Mouse (Mus musculus) limb, embryonic 15.5 days (tissue): ENCODE measurements at regions not wholly inside any gene's neighbourhood (a gene's known extent, or its start where the extent isn't known, plus 50 kb on each side); places are given as distances from the start of the nearest gene placed in this dataset.

Source experiments
- ATAC-seq: fragments of 200-750 bp; cut with Nextera tagmentation; 2 replicates; pipeline ENCODE4 v1.8.0; 2017; ENCODE audit warnings: low read depth, moderate TSS enrichment; ENCODE audit not compliant: insufficient number of reproducible peaks, low FRiP score, low TSS enrichment
- H3K27ac ChIP-seq: fragments of 300-500 bp; sonication (generic); 2 replicates; pipeline ENCODE4 v1.5.1; 2015; ENCODE audit warnings: moderate library complexity, mild to moderate bottlenecking, inconsistent platforms
- H3K27me3 ChIP-seq: fragments of 300-500 bp; sonication (generic); 2 replicates; pipeline ENCODE4 v1.6.1; 2015; ENCODE audit warnings: inconsistent platforms
- H3K36me3 ChIP-seq: fragments of 300-500 bp; sonication (generic); 2 replicates; pipeline ENCODE4 v1.6.1; 2015; ENCODE audit warnings: inconsistent platforms
- H3K4me1 ChIP-seq: fragments of 300-500 bp; sonication (generic); 2 replicates; pipeline ENCODE4 v1.6.1; 2015; ENCODE audit warnings: inconsistent platforms
- H3K4me2 ChIP-seq: fragments of 300-500 bp; sonication (generic); 2 replicates; pipeline ENCODE4 v1.6.1; 2015; ENCODE audit warnings: mild to moderate bottlenecking, inconsistent platforms
- H3K4me3 ChIP-seq: fragments of 300-500 bp; sonication (generic); 2 replicates; pipeline ENCODE4 v1.5.1; 2015; ENCODE audit warnings: mild to moderate bottlenecking, inconsistent platforms
- H3K9ac ChIP-seq: fragments of 300-500 bp; sonication (generic); 2 replicates; pipeline ENCODE4 v1.6.1; 2015; ENCODE audit warnings: inconsistent platforms
- H3K9me3 ChIP-seq: fragments of 300-500 bp; sonication (generic); 2 replicates; pipeline ENCODE4 v1.6.1; 2016; ENCODE audit warnings: inconsistent platforms
- WGBS: fragments of 180-500 bp; shearing (Covaris S2); methylation state at CpG from one replicate; pipeline ENCODE4 v1.1.7; 2015; 5-methylcytosine and 5-hydroxymethylcytosine counted together

DNA sequence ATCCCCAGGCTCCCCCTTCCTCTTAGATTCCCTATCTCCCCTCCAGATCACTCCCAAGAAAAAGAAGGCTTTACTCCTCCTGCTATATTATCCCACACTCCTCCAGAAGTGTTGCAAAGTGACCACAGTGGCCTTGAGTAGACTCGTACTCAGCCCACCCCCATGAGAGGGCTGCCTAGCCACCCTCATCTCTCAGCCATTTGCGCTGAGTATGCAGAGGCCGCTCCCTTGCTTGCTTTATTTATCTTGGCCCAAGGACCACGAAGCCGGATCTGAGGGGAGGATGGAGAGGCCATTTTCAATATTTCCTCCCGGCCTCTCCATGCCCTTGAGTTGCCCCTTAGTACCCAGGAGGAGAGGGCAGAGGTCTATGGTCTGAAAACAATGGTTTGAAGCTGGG, 151.9 kb downstream of the Pja1 start:
- H3K4me2 ChIP-seq = no peak overlapping the region
- no peaks in the 10 kb centered on the region for H3K36me3 ChIP-seq
- H3K27me3 ChIP-seq = peaks cover 42% of the 10 kb centered on the region
- no peak overlapping the region for H3K27ac ChIP-seq
- WGBS = 73% methylated on average over 6 of the region's 6 CpGs
- H3K4me1 ChIP-seq = peaks cover 5% of the 10 kb centered on the region
- H3K9me3 ChIP-seq = no peaks in the 10 kb centered on the region
- no peak overlapping the region for H3K4me3 ChIP-seq
- no peak overlapping the region for H3K9ac ChIP-seq
- ATAC-seq = no peak

DNA sequence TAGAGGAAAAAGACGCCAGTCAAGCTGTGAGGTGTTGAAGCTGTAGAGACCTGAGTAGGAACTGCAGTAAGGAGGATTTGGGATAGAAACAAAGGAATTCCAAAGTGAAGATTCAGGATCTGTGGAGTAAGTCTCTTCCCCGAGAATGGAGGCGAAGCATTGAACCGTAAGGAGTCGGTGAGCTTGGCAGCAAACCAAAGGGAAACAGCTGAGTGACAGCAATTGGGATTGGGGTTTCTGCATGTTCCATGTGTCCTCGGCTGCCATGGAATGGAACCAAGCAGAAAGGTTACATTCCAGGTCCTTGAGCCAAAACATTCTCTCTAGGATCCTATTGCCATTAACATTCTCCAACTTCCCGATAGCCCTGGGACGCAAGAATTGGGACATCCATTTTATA, 152.9 kb downstream of the Pja1 start:
- ATAC-seq = no peak
- 65% methylated on average over 8 of the region's 8 CpGs for WGBS
- Histone ChIP-seq H3K27ac (no peak overlapping the region), H3K4me1 (peaks cover 5% of the 10 kb centered on the region), H3K9ac (no peak overlapping the region), H3K9me3 (no peaks in the 10 kb centered on the region), H3K4me3 (no peak overlapping the region), H3K4me2 (no peak overlapping the region), H3K36me3 (no peaks in the 10 kb centered on the region), H3K27me3 (peaks cover 39% of the 10 kb centered on the region)

DNA sequence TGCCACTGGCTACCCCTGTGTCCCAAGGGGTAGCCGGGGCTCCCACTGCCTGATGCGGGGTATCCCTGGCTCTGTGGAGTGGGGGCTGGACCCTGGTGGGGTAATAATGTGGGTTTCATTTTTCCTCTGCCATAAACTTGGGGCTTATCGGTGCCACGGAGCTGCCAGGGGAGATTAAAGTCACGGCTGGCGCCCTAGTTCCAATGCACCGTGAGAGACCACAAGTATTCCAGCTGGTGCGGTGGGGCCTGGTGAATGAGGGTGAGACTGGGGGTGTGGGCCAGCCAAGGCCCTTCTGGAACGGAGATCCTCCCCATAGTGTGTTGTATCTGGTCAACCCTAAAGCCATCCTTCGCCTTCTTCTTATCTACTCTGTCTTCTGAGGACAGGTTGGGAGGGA, 153.3 kb downstream of the Pja1 start:
- H3K4me1 ChIP-seq = peaks cover 5% of the 10 kb centered on the region
- no peak overlapping the region for H3K4me3 ChIP-seq
- no peak overlapping the region for H3K4me2 ChIP-seq
- H3K27ac ChIP-seq = no peak overlapping the region
- H3K9ac ChIP-seq = no peak overlapping the region
- H3K9me3 ChIP-seq = no peaks in the 10 kb centered on the region
- H3K36me3 ChIP-seq = no peaks in the 10 kb centered on the region
- peaks cover 39% of the 10 kb centered on the region for H3K27me3 ChIP-seq
- ATAC-seq = no peak
- WGBS = 76% methylated on average over 10 of the region's 10 CpGs

DNA sequence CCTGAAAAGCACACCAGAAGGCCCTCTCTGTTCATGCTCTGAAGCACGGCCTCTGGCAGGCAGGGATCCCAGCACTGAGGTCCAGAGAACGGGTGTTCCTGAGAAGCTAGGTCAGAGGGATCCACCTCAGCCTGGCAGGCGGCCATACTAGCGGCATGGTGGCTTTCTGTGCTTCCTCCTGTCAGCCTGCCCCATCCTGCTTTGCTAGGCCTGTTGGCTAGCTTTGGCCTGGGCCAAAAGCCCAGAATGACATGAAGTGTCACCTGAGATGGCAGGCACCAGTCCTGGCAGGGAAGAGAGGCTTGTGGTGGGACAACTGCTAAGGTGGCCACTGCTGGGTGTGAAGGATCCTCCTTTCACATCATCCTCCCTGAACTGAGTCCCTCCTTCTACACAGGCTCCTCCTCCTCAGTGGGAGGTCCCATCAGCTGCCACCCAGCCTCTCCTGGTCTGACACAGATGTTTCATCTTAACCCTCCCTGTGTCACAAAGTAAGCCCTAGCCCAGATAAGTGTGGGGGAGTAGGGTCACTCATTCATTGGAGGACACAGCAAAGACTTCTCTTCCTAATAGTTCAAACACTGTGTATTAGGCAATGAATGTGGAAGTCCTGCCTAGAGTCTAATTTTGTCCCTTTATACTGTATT, 154.5 kb downstream of the Pja1 start:
- no peak overlapping the region for H3K4me3 ChIP-seq
- H3K27me3 ChIP-seq = peaks cover 37% of the 10 kb centered on the region
- no peaks in the 10 kb centered on the region for H3K9me3 ChIP-seq
- WGBS = 59% methylated on average over 4 of the region's 4 CpGs
- H3K9ac ChIP-seq = no peak overlapping the region
- ATAC-seq = no peak
- H3K4me1 ChIP-seq = peaks cover 5% of the 10 kb centered on the region
- H3K4me2 ChIP-seq = no peak overlapping the region
- H3K27ac ChIP-seq = no peak overlapping the region
- no peaks in the 10 kb centered on the region for H3K36me3 ChIP-seq

DNA sequence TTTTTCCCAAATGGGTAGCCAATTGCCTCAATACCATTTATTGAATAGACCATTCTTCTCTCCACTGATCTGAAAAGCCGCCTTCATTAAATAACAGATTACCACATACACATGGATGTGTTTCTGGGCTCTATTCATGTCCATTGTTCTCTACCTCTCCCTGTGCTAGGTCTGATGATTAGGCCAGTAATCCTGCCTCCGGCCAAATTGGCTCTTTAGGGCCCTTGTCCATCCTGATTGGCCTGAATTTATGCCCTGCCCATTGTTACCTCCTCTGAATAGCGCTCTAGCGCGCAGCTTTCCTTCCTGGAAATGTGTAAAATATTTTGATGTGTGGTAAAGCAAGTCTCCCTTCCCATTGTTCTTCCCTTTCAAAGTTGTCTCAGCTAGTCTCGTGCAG, 163.2 kb downstream of the Efnb1 start:
- H3K4me2 ChIP-seq = no peak overlapping the region
- no peak overlapping the region for H3K27ac ChIP-seq
- H3K4me3 ChIP-seq = no peak overlapping the region
- WGBS = 59% methylated on average over 6 of the region's 6 CpGs
- no peaks in the 10 kb centered on the region for H3K4me1 ChIP-seq
- peaks cover 35% of the 10 kb centered on the region for H3K27me3 ChIP-seq
- H3K9ac ChIP-seq = no peak overlapping the region
- ATAC-seq = no peak
- no peaks in the 10 kb centered on the region for H3K9me3 ChIP-seq
- H3K36me3 ChIP-seq = no peaks in the 10 kb centered on the region

DNA sequence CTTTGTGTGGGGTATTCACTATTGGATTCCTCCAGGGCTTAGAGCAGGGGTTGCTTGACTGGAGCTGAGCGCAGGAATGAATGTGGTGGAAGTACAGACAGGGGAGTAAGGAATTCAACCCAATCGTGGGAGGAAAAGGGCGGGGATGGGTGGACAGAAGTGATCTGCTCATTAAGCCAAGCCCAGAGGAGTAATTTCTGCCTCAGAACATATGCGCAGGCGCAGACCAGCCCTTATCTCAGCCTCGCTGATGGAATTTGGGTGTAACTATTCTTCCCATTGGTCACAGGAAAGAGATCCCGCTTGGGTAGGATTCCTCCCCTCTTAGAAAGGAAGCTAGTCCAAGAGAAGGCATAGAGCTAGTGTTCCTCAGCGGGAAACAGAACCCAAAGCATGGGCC, 158.8 kb downstream of the Efnb1 start:
- H3K9ac ChIP-seq = no peak overlapping the region
- no peaks in the 10 kb centered on the region for H3K36me3 ChIP-seq
- H3K4me1 ChIP-seq = peaks cover 12% of the 10 kb centered on the region
- H3K4me2 ChIP-seq = no peak overlapping the region
- no peak overlapping the region; the same call in 1 of the 2 replicates for H3K27ac ChIP-seq
- no peak for ATAC-seq
- H3K9me3 ChIP-seq = no peaks in the 10 kb centered on the region
- H3K27me3 ChIP-seq = peaks cover 47% of the 10 kb centered on the region
- WGBS = 67% methylated on average over 8 of the region's 8 CpGs
- no peak overlapping the region for H3K4me3 ChIP-seq

DNA sequence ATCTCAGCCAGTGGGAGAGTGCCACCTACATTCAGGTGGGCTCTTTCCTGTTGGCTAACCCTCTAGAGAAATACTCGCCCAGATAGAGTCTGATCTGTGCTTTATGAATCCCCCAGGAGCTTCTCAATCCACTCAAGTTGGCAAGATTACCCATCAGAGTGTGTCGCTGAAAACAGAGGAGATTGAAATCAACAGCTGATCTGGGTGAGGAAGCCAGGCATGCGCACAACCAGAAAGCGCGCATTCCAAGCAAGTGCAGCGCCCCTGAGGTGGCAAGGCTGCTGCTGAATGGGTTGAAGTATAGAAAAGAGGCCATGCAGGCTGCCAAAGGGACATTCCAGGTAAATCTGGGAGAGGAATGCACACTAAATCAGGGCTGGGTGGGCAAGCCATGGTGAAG, 158.0 kb downstream of the Efnb1 start:
- Histone ChIP-seq H3K36me3 (no peaks in the 10 kb centered on the region), H3K9me3 (no peaks in the 10 kb centered on the region), H3K4me1 (peaks cover 12% of the 10 kb centered on the region), H3K4me3 (no peak overlapping the region), H3K27ac (no peak overlapping the region), H3K27me3 (peaks cover 54% of the 10 kb centered on the region), H3K4me2 (no peak overlapping the region), H3K9ac (no peak overlapping the region)
- ATAC-seq = no peak
- WGBS = 75% methylated on average over 6 of the region's 6 CpGs

DNA sequence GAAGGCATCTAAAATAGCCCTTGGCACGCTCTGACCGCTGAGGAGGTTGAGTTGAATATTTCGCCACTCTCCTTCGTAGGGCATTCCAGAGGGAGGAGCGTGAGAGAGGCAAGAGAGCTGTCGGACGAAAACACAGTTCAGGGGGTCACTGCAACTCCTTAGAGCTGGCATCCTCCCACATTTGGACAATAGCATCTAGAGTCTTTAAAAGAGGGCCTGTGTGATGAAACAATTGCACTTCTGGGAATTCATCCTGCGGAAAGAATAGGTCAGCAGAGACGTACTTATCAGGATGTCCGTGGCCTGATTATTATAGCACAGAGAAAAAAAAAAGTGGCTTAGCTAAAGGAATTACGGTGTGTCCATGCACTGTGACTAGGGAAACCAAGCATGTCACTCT, 156.8 kb downstream of the Efnb1 start:
- Histone ChIP-seq H3K4me1 (peaks cover 12% of the 10 kb centered on the region), H3K27ac (no peak overlapping the region), H3K9ac (no peak overlapping the region), H3K4me2 (no peak overlapping the region), H3K27me3 (peaks cover 56% of the 10 kb centered on the region), H3K36me3 (no peaks in the 10 kb centered on the region), H3K4me3 (no peak overlapping the region), H3K9me3 (no peaks in the 10 kb centered on the region)
- WGBS = 78% methylated on average over 11 of the region's 11 CpGs
- ATAC-seq = no peak

DNA sequence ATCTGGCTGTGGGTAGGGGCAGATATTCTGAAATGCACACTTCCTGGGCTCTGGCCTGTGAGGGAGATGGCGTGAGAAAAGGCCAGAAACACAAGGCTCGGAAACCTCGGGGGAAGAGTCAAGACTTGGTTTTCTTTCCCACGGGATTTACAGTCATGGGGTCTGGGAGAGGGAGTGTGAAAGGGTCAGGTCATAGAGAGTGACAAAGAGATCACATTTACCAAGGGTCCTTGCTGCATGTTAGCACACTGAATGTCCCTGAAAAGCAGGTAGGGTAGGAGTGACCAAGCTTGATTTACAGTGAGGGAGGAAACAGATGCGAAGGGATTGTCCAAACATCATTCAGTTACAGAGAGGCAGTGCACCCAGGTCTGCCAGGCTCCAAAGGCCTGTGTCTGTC, 156.0 kb downstream of the Efnb1 start:
- peaks cover 62% of the 10 kb centered on the region for H3K27me3 ChIP-seq
- no peak for ATAC-seq
- peaks cover 12% of the 10 kb centered on the region for H3K4me1 ChIP-seq
- peak overlapping the region; percentile 27; the same call in 1 of the 2 replicates for H3K27ac ChIP-seq
- H3K9ac ChIP-seq = no peak overlapping the region
- H3K4me2 ChIP-seq = no peak overlapping the region
- H3K9me3 ChIP-seq = no peaks in the 10 kb centered on the region
- no peak overlapping the region for H3K4me3 ChIP-seq
- no peaks in the 10 kb centered on the region for H3K36me3 ChIP-seq
- 51% methylated on average over 5 of the region's 5 CpGs for WGBS

DNA sequence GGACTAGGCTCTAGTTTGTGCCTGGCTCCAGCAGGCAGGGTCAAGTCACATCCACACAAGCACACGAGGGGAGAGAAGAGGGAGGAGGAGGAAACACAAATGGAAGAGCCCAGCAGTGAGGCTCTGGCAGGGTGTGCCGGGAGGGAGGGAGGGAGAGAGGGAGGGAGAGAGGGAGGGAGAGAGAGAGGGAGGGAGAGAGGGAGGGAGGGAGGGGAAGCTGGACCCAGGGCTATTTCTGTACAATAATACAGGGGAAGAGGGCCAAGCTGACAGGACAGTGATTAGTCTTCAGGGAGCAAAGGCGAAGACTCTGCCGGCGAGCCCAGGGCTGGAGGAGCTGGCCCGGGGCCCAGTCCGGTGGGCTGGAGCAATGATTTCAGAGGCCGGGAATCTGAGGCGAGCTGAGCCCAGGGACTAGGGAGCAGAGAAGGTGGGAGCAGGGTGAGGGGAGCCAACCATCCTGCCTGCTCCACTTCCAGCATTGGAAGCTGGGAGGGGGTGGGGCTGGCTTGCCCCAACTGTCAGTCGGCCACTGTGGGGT, 155.6 kb downstream of the Efnb1 start:
- ATAC-seq = peak; percentile 73
- H3K36me3 ChIP-seq = no peaks in the 10 kb centered on the region
- H3K27ac ChIP-seq = peak overlapping the region; percentile 27
- H3K27me3 ChIP-seq = peaks cover 63% of the 10 kb centered on the region
- H3K4me2 ChIP-seq = no peak overlapping the region
- H3K9ac ChIP-seq = no peak overlapping the region
- no peaks in the 10 kb centered on the region for H3K9me3 ChIP-seq
- no peak overlapping the region for H3K4me3 ChIP-seq
- peaks cover 13% of the 10 kb centered on the region for H3K4me1 ChIP-seq
- WGBS = 27% methylated on average over 9 of the region's 10 CpGs

DNA sequence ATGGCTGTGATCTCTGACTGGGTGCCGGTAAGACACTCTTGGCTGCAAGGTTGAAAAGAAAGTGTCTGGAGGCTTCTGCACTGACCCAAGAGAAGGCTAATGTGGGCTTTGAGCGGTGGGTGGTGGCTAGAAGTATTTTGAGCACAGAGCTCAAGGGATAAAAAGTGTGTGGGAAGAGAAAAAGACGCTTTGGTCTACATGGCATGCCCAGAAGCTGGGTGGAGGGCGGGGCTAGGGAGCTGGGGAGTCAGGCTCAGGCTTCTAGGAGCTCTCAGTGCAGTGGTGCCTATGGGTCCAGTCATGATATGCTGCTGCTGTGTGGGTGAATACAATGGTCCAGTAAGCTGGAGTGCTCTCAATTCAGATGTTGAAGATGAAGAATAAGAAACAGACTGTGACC, 152.1 kb downstream of the Efnb1 start:
- Histone ChIP-seq H3K4me1 (peaks cover 25% of the 10 kb centered on the region), H3K4me3 (no peak overlapping the region), H3K9ac (no peak overlapping the region), H3K9me3 (no peaks in the 10 kb centered on the region), H3K27ac (no peak overlapping the region), H3K27me3 (peaks cover 55% of the 10 kb centered on the region), H3K36me3 (no peaks in the 10 kb centered on the region), H3K4me2 (no peak overlapping the region)
- WGBS = 82% methylated on average over 4 of the region's 4 CpGs
- ATAC-seq = no peak

DNA sequence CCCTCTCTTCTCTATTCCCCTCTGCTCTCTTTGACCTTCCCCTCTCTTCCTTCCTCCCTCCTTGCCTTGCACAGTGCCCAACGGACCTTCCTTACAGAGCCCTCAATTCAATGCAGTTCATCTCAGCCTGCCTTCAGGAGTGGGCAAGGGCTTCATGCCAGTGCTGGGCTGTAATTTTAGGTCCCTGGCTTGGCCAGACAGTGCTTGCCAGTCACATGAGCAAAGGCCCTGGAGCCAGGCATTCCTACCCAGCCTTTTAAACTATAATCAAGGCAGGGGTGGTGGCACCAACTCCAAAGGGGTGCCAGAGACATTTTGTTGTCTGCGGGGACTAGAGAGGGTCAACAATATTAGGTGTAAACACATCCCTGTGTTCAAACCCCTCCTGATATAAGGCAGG, 150.9 kb downstream of the Efnb1 start:
- Histone ChIP-seq H3K27me3 (peaks cover 53% of the 10 kb centered on the region), H3K9me3 (no peaks in the 10 kb centered on the region), H3K36me3 (no peaks in the 10 kb centered on the region), H3K4me1 (peaks cover 22% of the 10 kb centered on the region), H3K9ac (no peak overlapping the region), H3K4me3 (no peak overlapping the region), H3K4me2 (no peak overlapping the region), H3K27ac (no peak overlapping the region)
- no peak for ATAC-seq
- 54% methylated on average over 2 of the region's 2 CpGs for WGBS

DNA sequence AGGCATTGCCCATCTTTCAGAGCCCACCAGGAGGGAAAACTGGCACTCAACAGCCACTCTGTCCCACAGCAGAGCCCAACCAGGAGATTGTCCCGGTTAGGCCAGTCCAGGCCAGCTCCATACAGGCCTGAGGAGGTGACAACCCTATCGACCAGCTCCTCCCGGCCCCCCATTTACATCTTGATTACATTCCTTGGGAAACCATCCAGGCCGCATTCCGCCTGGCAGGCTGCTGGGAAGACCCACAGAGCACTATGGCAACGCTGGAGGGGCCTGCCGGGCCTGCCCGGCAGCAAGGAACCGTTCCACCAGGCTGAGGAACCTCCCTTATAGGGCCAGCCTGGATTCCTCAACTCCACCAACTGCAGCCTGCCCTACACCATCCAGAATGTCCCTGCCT, 149.7 kb downstream of the Efnb1 start:
- H3K27me3 ChIP-seq = peaks cover 54% of the 10 kb centered on the region
- H3K9ac ChIP-seq = no peak overlapping the region
- H3K4me3 ChIP-seq = no peak overlapping the region
- WGBS = 29% methylated on average over 9 of the region's 9 CpGs
- ATAC-seq = peak; percentile 85
- H3K4me2 ChIP-seq = no peak overlapping the region
- H3K9me3 ChIP-seq = no peaks in the 10 kb centered on the region
- peaks cover 13% of the 10 kb centered on the region for H3K4me1 ChIP-seq
- no peaks in the 10 kb centered on the region for H3K36me3 ChIP-seq
- peak overlapping the region; percentile 76 for H3K27ac ChIP-seq
